Mouse (Mus musculus): ENCODE measurements around the gene Armc2. TPM values are rescaled to one million over a fixed set of nuclear protein-coding genes. Genes with fewer than 3 reads are reported as not detected.

The Armc2 gene
- polyA plus RNA-seq, 1 experiment from 2014 or later, result 12.5 TPM

DNA sequence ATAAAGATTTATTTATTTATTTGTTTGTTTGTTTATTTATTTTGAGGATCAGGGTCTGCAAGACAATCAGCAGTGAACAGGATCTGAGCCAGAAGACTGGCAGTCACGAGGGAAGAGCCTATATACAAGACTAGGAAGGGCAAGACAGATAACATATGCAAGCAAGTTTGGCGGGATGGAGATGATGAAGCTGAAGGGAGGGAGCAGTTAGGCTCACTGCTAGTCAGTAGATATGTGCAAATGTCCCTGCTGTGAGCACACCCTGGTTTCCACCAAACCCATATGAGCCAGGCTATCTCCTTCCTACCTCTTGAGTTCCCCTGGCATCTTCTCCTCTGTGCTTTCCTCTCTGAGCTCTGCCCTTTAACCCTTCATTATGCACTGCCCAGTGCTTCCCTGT, 146.7 kb downstream of the Armc2 start:
- 59% methylated on average over 2 of the region's 2 CpGs for WGBS
- Histone ChIP-seq H3K9ac (no peak overlapping the region), H3K4me3 (no peak overlapping the region), H3K27ac (replicated peaks) (no peak overlapping the region), H3K4me2 (no peak overlapping the region), H3K27me3 (no peaks in the 10 kb centered on the region), H3K36me3 (no peaks in the 10 kb centered on the region), H3K9me3 (no peaks in the 10 kb centered on the region), H3K4me1 (replicated peaks) (0 out of 2 replicates have a peak, but pooled peaks cover 8% of the 10 kb centered on the region)
- no peak for ATAC-seq (ENCODE audit: low FRiP score, low read depth)

DNA sequence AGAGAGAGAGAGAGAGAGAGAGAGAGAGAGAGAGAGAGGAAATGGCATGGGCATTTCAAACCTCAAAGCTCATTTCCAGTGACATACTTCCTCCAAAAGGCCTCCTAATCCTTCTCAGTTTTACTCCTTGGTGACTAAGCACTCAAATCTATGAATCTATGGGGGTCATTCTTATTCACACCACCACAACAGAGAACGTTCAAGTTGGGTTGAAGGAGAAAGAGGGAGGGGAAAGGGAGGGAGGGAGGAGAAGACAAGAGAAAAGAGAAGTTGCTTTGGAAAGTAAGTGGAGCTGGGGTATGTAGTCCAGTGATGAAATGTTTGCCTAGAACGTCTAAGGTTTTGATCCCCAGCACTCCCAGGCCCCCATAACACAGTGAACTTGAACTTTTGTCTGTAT, 148.1 kb downstream of the Armc2 start:
- H3K36me3 ChIP-seq, result no peaks in the 10 kb centered on the region
- no peak for ATAC-seq (ENCODE audit: low FRiP score, low read depth)
- 0 out of 2 replicates have a peak, but pooled peaks cover 16% of the 10 kb centered on the region for H3K4me1 ChIP-seq (replicated peaks)
- 53% methylated on average over 2 of the region's 2 CpGs for WGBS
- H3K27ac ChIP-seq (replicated peaks), result no peak overlapping the region
- H3K4me3 ChIP-seq, result no peak overlapping the region
- H3K4me2 ChIP-seq, result no peak overlapping the region
- H3K9me3 ChIP-seq, result no peaks in the 10 kb centered on the region
- no peaks in the 10 kb centered on the region for H3K27me3 ChIP-seq
- no peak overlapping the region for H3K9ac ChIP-seq

DNA sequence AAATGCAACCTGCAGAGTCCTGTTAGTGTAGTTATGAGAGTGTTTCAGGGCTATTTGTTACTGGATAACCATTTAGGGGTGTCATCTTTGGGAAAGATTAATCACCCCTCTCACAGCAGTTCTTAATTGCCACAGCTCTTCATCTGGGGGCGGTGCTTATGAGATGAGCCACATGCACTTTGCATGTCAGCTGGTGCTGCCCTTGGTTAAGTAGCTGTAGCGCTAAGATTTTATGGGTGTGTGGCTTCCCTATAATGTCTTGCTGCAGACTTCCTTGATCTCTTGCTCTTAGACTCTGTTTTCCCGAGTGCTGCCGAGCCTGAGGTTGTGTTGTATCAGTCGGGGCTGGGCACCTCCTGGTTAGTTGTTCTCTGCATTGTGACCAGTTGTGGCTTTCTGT, 150.3 kb downstream of the Armc2 start:
- WGBS, result 77% methylated on average over 5 of the region's 5 CpGs
- no peak overlapping the region for H3K4me3 ChIP-seq
- H3K27ac ChIP-seq (replicated peaks), result no peak overlapping the region
- H3K4me1 ChIP-seq (replicated peaks), result 0 out of 2 replicates have a peak, but pooled peaks cover 16% of the 10 kb centered on the region
- no peaks in the 10 kb centered on the region for H3K9me3 ChIP-seq
- H3K36me3 ChIP-seq, result no peaks in the 10 kb centered on the region
- no peaks in the 10 kb centered on the region for H3K27me3 ChIP-seq
- H3K4me2 ChIP-seq, result no peak overlapping the region
- no peak overlapping the region for H3K9ac ChIP-seq
- ATAC-seq (ENCODE audit: low FRiP score, low read depth), result no peak

DNA sequence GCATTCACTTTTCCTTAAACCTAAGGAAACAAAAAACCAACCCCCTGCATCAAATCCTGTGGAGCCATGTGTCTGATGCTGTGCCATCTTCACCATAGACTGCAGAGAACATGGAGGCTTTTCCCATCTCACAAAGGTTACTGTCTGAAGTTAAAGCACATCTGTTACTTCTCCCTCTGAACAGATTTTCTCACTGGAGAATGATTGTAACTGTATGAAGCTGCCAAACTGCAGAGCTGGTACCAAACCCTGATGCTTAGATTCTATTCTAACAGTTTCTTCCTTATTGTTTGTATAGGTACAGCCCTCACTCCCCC, 151.4 kb downstream of the Armc2 start:
- Histone ChIP-seq H3K27me3 (no peaks in the 10 kb centered on the region), H3K4me3 (no peak overlapping the region), H3K9ac (no peak overlapping the region), H3K27ac (replicated peaks) (peak overlapping the region; percentile 31; the same call in 1 of the 2 replicates), H3K9me3 (no peaks in the 10 kb centered on the region), H3K4me1 (replicated peaks) (0 out of 2 replicates have a peak, but pooled peaks cover 16% of the 10 kb centered on the region), H3K36me3 (no peaks in the 10 kb centered on the region), H3K4me2 (no peak overlapping the region)
- ATAC-seq (ENCODE audit: low FRiP score, low read depth), result no peak

DNA sequence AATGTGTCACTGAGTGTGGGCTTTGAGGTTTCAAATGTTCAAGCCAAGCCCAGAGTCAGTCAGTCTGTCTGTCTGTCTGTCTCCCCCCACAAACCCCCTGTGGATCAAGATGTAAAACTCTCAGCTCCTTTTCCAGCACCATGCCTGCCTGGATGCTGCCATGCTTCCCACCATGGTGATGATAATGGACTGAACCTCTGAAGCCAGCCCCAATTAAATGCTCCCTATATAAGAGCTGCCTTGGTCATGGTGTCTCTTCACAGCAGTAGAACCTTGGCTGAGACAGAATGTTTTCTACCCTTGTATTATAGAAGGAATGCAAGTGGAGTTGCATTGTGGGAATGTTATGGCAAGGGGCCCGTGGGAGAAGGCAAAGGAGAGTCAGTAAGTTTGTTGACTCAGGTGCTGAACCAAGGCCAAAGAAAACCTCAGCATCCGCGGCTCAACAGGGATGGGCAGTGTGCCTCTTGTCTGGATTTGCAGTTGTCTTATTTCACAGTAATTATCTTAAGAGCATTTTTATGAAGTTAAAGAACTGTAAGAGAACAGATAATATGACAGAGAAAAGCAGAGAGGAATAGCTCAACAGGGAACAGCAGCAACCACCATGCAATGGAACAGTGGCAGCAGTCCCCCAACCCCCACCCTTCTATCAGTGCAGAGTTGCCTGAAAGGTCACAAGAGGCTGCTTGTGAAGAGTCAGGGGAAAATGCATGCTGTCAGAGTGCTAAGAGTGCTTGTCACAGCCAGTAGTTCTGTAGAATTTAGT, 152.0 kb downstream of the Armc2 start:
- no peak overlapping the region for H3K4me2 ChIP-seq
- 0 out of 2 replicates have a peak, but pooled peaks cover 16% of the 10 kb centered on the region for H3K4me1 ChIP-seq (replicated peaks)
- no peak overlapping the region for H3K4me3 ChIP-seq
- ATAC-seq (ENCODE audit: low FRiP score, low read depth), result peak; percentile 47; the same call in 1 of the 2 replicates
- H3K9ac ChIP-seq, result no peak overlapping the region
- H3K9me3 ChIP-seq, result no peaks in the 10 kb centered on the region
- no peaks in the 10 kb centered on the region for H3K36me3 ChIP-seq
- 66% methylated on average over 3 of the region's 3 CpGs for WGBS
- H3K27me3 ChIP-seq, result no peaks in the 10 kb centered on the region
- H3K27ac ChIP-seq (replicated peaks), result peak overlapping the region; percentile 31

Other genes with a start within 250 kb of the Armc2 start
- gene Cep57l1, start 208.6 kb downstream of the Armc2 start, polyA plus RNA-seq (2015; fragmentation: Nextera tagmentation; extraction: Ambion mirVana), result 14.7 and 14.9 TPM in 2 replicates
- 33.6 and 37.4 TPM in 2 replicates for gene Sesn1, start 208.5 kb downstream of the Armc2 start, polyA plus RNA-seq (2015; fragmentation: Nextera tagmentation; extraction: Ambion mirVana)